Mouse (Mus musculus) limb, embryonic 11.5 days (tissue): ENCODE data around the gene Adgrl2. TPM values are rescaled to one million over a fixed set of nuclear protein-coding genes. Genes with fewer than 3 reads are reported as not detected.

ENCODE experiments used
- ATAC-seq: fragments of 200-750 bp; cut with Nextera tagmentation; 2 replicates; pipeline ENCODE4 v1.8.0; 2017; ENCODE audit warnings: low read depth; ENCODE audit not compliant: insufficient number of reproducible peaks, low FRiP score, low TSS enrichment
- DNase-seq: peaks from one replicate; pipeline ENCODE4 v3.0.0-alpha.2; 2015; ENCODE audit warnings: low spot score
- H3K27ac ChIP-seq: fragments of 300-500 bp; sonication (generic); replicated peaks from 2 replicates; pipeline ENCODE4 v1.5.1; 2014; ENCODE audit warnings: low read depth, mild to moderate bottlenecking, low read length
- H3K27me3 ChIP-seq: fragments of 300-500 bp; sonication (generic); 2 replicates; pipeline ENCODE4 v1.6.1; 2014; ENCODE audit warnings: mild to moderate bottlenecking, low read length, mixed read lengths; ENCODE audit not compliant: control insufficient read depth, insufficient read depth
- H3K36me3 ChIP-seq: fragments of 300-500 bp; sonication (generic); 2 replicates; pipeline ENCODE4 v1.6.1; 2014; ENCODE audit warnings: mild to moderate bottlenecking, low read length, moderate library complexity, mixed read lengths; ENCODE audit not compliant: control insufficient read depth, insufficient read depth
- H3K4me1 ChIP-seq: fragments of 300-500 bp; sonication (generic); 2 replicates; pipeline ENCODE4 v1.6.1; 2014; ENCODE audit warnings: low read length, mixed read lengths; ENCODE audit not compliant: control insufficient read depth, insufficient read depth
- H3K4me2 ChIP-seq: fragments of 300-500 bp; sonication (generic); 2 replicates; pipeline ENCODE4 v1.6.1; 2014; ENCODE audit warnings: low read depth, mild to moderate bottlenecking, moderate library complexity; ENCODE audit not compliant: severe bottlenecking
- H3K4me3 ChIP-seq: fragments of 300-500 bp; sonication (generic); 2 replicates; pipeline ENCODE4 v1.5.1; 2014; ENCODE audit warnings: low read depth, low read length
- H3K9ac ChIP-seq: fragments of 300-500 bp; sonication (generic); 2 replicates; pipeline ENCODE4 v1.6.1; 2014; ENCODE audit warnings: mild to moderate bottlenecking, low read length
- H3K9me3 ChIP-seq: fragments of 300-500 bp; sonication (generic); 2 replicates; pipeline ENCODE4 v1.6.1; 2016; ENCODE audit warnings: low read length; ENCODE audit not compliant: control insufficient read depth
- WGBS: fragments of 180-500 bp; shearing (Covaris S2); extraction: QIAGEN DNeasy Blood & Tissue Kit; methylation state at CpG from one replicate; pipeline ENCODE4 v1.1.7; 2014; 5-methylcytosine and 5-hydroxymethylcytosine counted together
- polyA plus RNA-seq: library from polyadenylated mRNA; unstranded; fragments of >200 nt; fragmentation: Nextera tagmentation; extraction: Ambion mirVana; gene quantifications from 2 replicates; pipeline ENCODE4 v1.2.1, GENCODE M21; 2014

The Adgrl2 gene
- polyA plus RNA-seq, 1 experiment from 2014 or later, result 87.9 TPM

GRCm38 (mm10) chr3:148853372-148853771, 137.0 kb downstream of the Adgrl2 start:
- no peak overlapping the region for H3K4me2 ChIP-seq
- H3K27ac ChIP-seq, result no peak overlapping the region
- 60% methylated on average over 8 of the region's 8 CpGs for WGBS
- ATAC-seq (no peak), DNase-seq (no peak)
- no peaks in the 10 kb centered on the region; the same call in 1 of the 2 replicates for H3K4me1 ChIP-seq
- H3K36me3 ChIP-seq, result peaks cover 13% of the 10 kb centered on the region; the same call in 1 of the 2 replicates
- no peak overlapping the region for H3K4me3 ChIP-seq
- H3K9me3 ChIP-seq, result no peaks in the 10 kb centered on the region
- H3K27me3 ChIP-seq, result no peaks in the 10 kb centered on the region
- H3K9ac ChIP-seq, result no peak overlapping the region

GRCm38 (mm10) chr3:148852556-148852955, 137.8 kb downstream of the Adgrl2 start:
- Histone ChIP-seq H3K27me3 (no peaks in the 10 kb centered on the region), H3K9ac (no peak overlapping the region), H3K4me1 (no peaks in the 10 kb centered on the region; the same call in 1 of the 2 replicates), H3K4me2 (no peak overlapping the region), H3K4me3 (no peak overlapping the region), H3K27ac (no peak overlapping the region), H3K36me3 (peaks cover 11% of the 10 kb centered on the region; the same call in 1 of the 2 replicates), H3K9me3 (no peaks in the 10 kb centered on the region)
- ATAC-seq, result no peak
- 83% methylated on average over 12 of the region's 12 CpGs for WGBS
- no peak for DNase-seq

- no peaks in the 10 kb centered on the region; the same call in 1 of the 2 replicates for H3K4me1 ChIP-seq
- 87% methylated on average over 4 of the region's 4 CpGs for WGBS
- DNase-seq, result no peak
- no peaks in the 10 kb centered on the region for H3K27me3 ChIP-seq
- no peak for ATAC-seq
- H3K9ac ChIP-seq, result no peak overlapping the region
- H3K4me2 ChIP-seq, result no peak overlapping the region
- H3K9me3 ChIP-seq, result no peaks in the 10 kb centered on the region
- H3K4me3 ChIP-seq, result no peak overlapping the region
- H3K36me3 ChIP-seq, result peaks cover 14% of the 10 kb centered on the region; the same call in 1 of the 2 replicates
- no peak overlapping the region for H3K27ac ChIP-seq
Observed at GRCm38 (mm10) chr3:148850821-148851220, 139.5 kb downstream of the Adgrl2 start.

GRCm38 (mm10) chr3:148848366-148848765, 142.0 kb downstream of the Adgrl2 start:
- Histone ChIP-seq H3K27ac (no peak overlapping the region), H3K36me3 (peaks cover 14% of the 10 kb centered on the region; the same call in 1 of the 2 replicates), H3K4me2 (no peak overlapping the region), H3K4me3 (no peak overlapping the region), H3K4me1 (no peaks in the 10 kb centered on the region; the same call in 1 of the 2 replicates), H3K9me3 (no peaks in the 10 kb centered on the region), H3K9ac (no peak overlapping the region), H3K27me3 (no peaks in the 10 kb centered on the region)
- 84% methylated on average over 2 of the region's 2 CpGs for WGBS
- DNase-seq (no peak), ATAC-seq (no peak)

GRCm38 (mm10) chr3:148844182-148844581, 146.2 kb downstream of the Adgrl2 start:
- no peak for ATAC-seq
- no peaks in the 10 kb centered on the region for H3K9me3 ChIP-seq

GRCm38 (mm10) chr3:148842533-148842932, 147.8 kb downstream of the Adgrl2 start:
- H3K4me2 ChIP-seq, result no peak overlapping the region
- ATAC-seq (no peak), DNase-seq (no peak)
- no peak overlapping the region for H3K27ac ChIP-seq
- no peaks in the 10 kb centered on the region for H3K27me3 ChIP-seq
- peaks cover 10% of the 10 kb centered on the region; the same call in 1 of the 2 replicates for H3K36me3 ChIP-seq
- H3K4me3 ChIP-seq, result no peak overlapping the region
- H3K9me3 ChIP-seq, result no peaks in the 10 kb centered on the region
- 0 out of 2 replicates have a peak, but pooled peaks cover 4% of the 10 kb centered on the region for H3K4me1 ChIP-seq
- 80% methylated on average over 7 of the region's 7 CpGs for WGBS
- no peak overlapping the region for H3K9ac ChIP-seq

More at GRCm38 (mm10) chr3:148844182-148844581, 146.2 kb downstream of the Adgrl2 start:
- DNase-seq, result no peak
- 87% methylated on average over 6 of the region's 6 CpGs for WGBS
- Histone ChIP-seq H3K4me3 (no peak overlapping the region), H3K4me1 (0 out of 2 replicates have a peak, but pooled peaks cover 4% of the 10 kb centered on the region), H3K9ac (no peak overlapping the region), H3K36me3 (peaks cover 6% of the 10 kb centered on the region; the same call in 1 of the 2 replicates), H3K27ac (no peak overlapping the region), H3K4me2 (no peak overlapping the region), H3K27me3 (no peaks in the 10 kb centered on the region)

- 0 out of 2 replicates have a peak, but pooled peaks cover 4% of the 10 kb centered on the region for H3K4me1 ChIP-seq
- no peak overlapping the region for H3K4me3 ChIP-seq
- peaks cover 17% of the 10 kb centered on the region for H3K36me3 ChIP-seq
- no peak overlapping the region for H3K9ac ChIP-seq
- no peak for DNase-seq
- H3K4me2 ChIP-seq, result no peak overlapping the region
- no peak overlapping the region for H3K27ac ChIP-seq
- no peaks in the 10 kb centered on the region for H3K27me3 ChIP-seq
- ATAC-seq, result no peak
- no peaks in the 10 kb centered on the region for H3K9me3 ChIP-seq
- 91% methylated on average over 13 of the region's 13 CpGs for WGBS
Observed at GRCm38 (mm10) chr3:148838835-148839296, 151.5 kb downstream of the Adgrl2 start.

- Histone ChIP-seq H3K9me3 (no peaks in the 10 kb centered on the region), H3K36me3 (peaks cover 21% of the 10 kb centered on the region)
Observed at GRCm38 (mm10) chr3:148838095-148838834, 152.1 kb downstream of the Adgrl2 start.

More at GRCm38 (mm10) chr3:148838095-148838834, 152.1 kb downstream of the Adgrl2 start:
- no peak overlapping the region for H3K4me3 ChIP-seq
- no peaks in the 10 kb centered on the region for H3K27me3 ChIP-seq
- 0 out of 2 replicates have a peak, but pooled peaks cover 4% of the 10 kb centered on the region for H3K4me1 ChIP-seq
- H3K4me2 ChIP-seq, result no peak overlapping the region
- no peak overlapping the region for H3K9ac ChIP-seq
- 92% methylated on average over 13 of the region's 13 CpGs for WGBS
- H3K27ac ChIP-seq, result no peak overlapping the region
- no peak for ATAC-seq
- no peak for DNase-seq
